Mouse (Mus musculus) liver, postnatal 0 days (tissue): Measurements from ENCODE around the gene Ahcyl1.

ENCODE experiments used
- CTCF ChIP-seq: sonication (generic); IDR thresholded peaks from 2 replicates; pipeline ENCODE4 v1.5.1; 2016; ENCODE audit warnings: antibody characterized with exemption, low read depth
- EP300 ChIP-seq: IDR thresholded peaks from 2 replicates; pipeline ENCODE4 v1.6.1; 2016; ENCODE audit warnings: antibody characterized with exemption, low read depth, mild to moderate bottlenecking

DNA sequence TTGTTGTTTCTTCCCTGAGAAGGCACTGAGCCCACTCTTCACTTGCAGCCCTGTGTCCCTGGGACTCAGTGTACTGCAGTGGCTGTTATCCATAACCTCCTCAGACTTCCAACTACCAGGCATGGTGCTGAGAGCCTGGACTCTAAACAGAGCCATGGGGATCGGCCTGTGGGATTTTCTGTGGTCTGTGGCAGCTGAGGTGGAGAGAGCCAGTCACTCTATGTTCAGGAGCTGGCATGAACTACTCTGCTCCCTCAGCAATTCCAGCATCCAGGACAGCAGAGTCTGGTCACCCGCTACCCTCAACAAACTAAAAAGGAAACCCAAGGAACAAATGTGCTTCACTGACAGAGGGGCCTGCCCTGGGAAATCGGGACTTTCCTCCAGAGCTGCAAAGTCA is 43.1 kb upstream of the Ahcyl1 start:
- TF ChIP-seq CTCF (no peak), EP300 (no peak)
